Mouse (Mus musculus): ENCODE results near the gene Bcl2l11. TPM values are rescaled to one million over a fixed set of nuclear protein-coding genes. Genes with fewer than 3 reads are reported as not detected.

The Bcl2l11 gene
- polyA plus RNA-seq, 1 experiment, result 7.8 TPM

DNA sequence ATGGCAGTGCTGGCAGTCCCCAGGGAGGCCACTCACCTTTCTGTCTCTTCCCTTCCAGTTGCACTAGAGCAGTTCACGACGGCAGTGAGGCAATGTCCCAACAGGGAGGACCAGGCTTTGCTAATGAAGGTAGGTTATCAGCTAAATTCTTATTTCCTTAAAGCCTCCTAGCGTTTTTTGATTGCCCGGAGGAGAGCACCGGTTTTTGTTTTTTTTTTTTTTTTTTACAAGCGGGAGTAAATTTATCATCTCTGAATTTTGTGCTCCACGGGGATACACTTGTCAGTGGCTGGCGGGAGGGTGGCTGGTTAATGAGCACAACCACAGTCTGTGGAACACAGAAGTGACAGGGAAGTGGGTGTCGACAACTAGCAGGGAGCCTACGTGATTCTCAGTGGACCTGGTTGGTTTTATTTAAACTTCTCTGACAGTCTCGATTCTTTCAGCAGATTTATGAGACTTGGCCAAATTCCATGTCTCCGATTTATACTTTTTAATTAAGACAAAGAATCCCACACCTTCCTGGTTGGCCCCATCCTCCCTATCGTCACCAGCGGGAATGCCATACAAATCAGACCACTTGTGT, 39.4 kb upstream of the Bcl2l11 start:
- Histone ChIP-seq H3K27me3 (replicated peaks; ENCODE audit: control insufficient read depth, insufficient read depth, low read length) (no peaks in the 10 kb centered on the region), H3K36me3 (ENCODE audit: control insufficient read depth, insufficient read depth, low read length) (no peaks in the 10 kb centered on the region), H3K4me3 (ENCODE audit: insufficient read depth, low read depth, low read length) (no peak overlapping the region), H3K27ac (ENCODE audit: insufficient read depth, low read depth, low read length) (no peak overlapping the region), H3K4me1 (ENCODE audit: control insufficient read depth, insufficient read depth, low read length) (peaks cover 2% of the 10 kb centered on the region; the same call in 1 of the 2 replicates)
- DNase-seq, result no peak
- TF ChIP-seq POLR2A (IDR thresholded peaks at IDR 0.05; ENCODE audit: low read depth, low read length), result no peak
- no peak for TF ChIP-seq CTCF (conservative IDR thresholded peaks at IDR 0.05; ENCODE audit: insufficient read depth, insufficient read length, low read depth, low read length)
- WGBS, result 44% methylated on average over 14 of the region's 14 CpGs

DNA sequence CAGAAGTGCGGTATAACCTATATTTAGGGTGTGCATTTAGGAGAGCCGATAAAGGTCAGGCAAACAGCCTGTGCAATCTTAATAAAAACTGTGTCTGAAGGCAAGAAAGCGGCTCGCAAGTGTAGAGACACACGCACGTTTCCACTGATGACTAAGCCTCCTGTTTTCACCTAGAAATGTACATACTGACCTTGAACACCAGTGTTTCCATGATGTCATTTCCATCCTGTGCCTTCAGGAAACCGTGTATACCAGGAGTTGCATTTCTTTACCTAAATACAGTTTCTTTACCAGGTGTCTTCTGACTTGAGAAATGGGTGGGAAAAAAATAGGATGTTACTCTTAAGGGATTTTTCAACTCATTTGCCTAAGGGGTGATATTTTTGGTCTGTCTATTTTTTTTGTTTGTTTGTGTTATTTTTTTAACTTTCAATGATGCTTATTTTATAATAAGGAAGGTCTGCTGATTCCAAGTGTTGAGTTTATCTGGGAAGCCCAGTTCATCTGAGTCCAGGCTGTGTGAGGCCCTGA, 38.8 kb upstream of the Bcl2l11 start:
- TF ChIP-seq POLR2A (IDR thresholded peaks at IDR 0.05; ENCODE audit: low read depth, low read length) (no peak), CTCF (conservative IDR thresholded peaks at IDR 0.05; ENCODE audit: insufficient read depth, insufficient read length, low read depth, low read length) (no peak)
- 69% methylated on average over 7 of the region's 7 CpGs for WGBS
- H3K27ac ChIP-seq (ENCODE audit: insufficient read depth, low read depth, low read length), result no peak overlapping the region

DNA sequence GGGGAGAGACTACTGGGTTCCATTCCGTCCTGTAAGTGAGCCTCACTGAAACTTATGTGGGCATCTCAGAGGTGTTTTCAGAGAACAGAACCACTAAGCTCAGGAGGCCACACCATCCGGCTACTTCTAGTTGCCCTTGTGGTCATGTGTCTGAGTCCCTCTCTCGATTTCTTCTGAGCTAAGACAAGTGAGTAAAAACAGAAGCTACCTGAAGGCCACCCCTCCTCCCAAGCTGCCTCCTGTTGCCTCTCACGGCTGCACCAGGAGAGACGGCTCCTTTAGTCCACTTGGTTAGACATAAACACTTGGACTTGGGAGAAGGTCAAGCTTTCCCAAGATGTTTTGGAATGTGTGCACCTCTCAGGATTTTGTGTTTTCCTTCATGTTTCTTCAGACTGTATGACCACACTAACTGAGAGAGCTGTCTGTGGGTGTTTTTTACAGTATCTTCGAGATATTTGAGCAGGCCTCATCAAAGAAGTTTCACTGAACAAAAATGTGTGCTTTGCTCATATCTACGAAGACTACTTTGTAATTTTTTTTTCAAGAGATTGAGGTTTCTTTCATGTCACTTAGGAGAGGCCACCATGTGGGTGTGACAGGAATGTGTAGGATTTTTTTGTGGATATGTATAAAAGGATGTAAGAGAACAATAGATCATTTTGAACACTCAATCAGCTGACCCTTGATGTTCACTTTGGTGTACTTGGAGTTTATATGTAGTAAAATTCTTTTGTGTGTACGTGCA, 37.9 kb upstream of the Bcl2l11 start:
- no peaks in the 10 kb centered on the region for H3K27me3 ChIP-seq (replicated peaks; ENCODE audit: control insufficient read depth, insufficient read depth, low read length)
- H3K27ac ChIP-seq (ENCODE audit: insufficient read depth, low read depth, low read length), result no peak overlapping the region
- no peaks in the 10 kb centered on the region for H3K36me3 ChIP-seq (ENCODE audit: control insufficient read depth, insufficient read depth, low read length)
- DNase-seq, result no peak
- no peak overlapping the region for H3K4me3 ChIP-seq (ENCODE audit: insufficient read depth, low read depth, low read length)
- TF ChIP-seq CTCF (conservative IDR thresholded peaks at IDR 0.05; ENCODE audit: insufficient read depth, insufficient read length, low read depth, low read length), result no peak
- TF ChIP-seq POLR2A (IDR thresholded peaks at IDR 0.05; ENCODE audit: low read depth, low read length), result no peak
- peaks cover 15% of the 10 kb centered on the region for H3K4me1 ChIP-seq (ENCODE audit: control insufficient read depth, insufficient read depth, low read length)
- WGBS, result 86% methylated on average over 8 of the region's 8 CpGs

More for the DNA sequence above, 38.8 kb upstream of the Bcl2l11 start:
- H3K27me3 ChIP-seq (replicated peaks; ENCODE audit: control insufficient read depth, insufficient read depth, low read length), result no peaks in the 10 kb centered on the region
- no peaks in the 10 kb centered on the region for H3K36me3 ChIP-seq (ENCODE audit: control insufficient read depth, insufficient read depth, low read length)
- no peak overlapping the region for H3K4me3 ChIP-seq (ENCODE audit: insufficient read depth, low read depth, low read length)
- DNase-seq, result no peak
- H3K4me1 ChIP-seq (ENCODE audit: control insufficient read depth, insufficient read depth, low read length), result peaks cover 8% of the 10 kb centered on the region

DNA sequence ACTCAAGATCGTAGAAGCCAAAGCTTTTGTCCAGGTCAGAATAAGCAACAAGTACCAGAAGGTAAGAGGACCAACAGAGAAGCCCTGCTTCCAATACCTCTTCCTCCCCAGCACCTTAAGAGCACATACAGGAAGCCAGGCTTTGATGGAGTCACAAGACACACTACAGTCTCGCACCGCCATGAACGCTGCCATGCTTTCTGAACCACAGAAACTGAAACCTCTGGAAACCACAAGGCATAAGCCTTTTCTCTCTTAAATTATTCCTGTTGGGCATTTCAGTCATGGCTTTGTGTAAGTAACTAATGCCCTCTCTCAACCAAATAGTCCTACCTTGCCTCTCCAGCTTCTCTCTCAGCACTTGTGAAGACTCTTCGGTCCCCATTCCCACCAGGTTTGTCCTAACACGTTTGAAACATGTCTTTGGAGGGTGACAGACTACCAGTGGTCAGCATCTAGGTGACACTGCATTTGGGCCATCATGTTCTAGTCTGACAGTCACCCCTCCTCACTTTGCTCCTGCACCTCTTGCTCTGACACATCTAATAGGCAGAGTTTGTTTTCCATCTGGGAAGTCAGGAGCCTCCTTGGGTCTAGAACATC, 35.5 kb upstream of the Bcl2l11 start:
- Histone ChIP-seq H3K4me1 (ENCODE audit: control insufficient read depth, insufficient read depth, low read length) (peaks cover 23% of the 10 kb centered on the region), H3K36me3 (ENCODE audit: control insufficient read depth, insufficient read depth, low read length) (no peaks in the 10 kb centered on the region), H3K4me3 (ENCODE audit: insufficient read depth, low read depth, low read length) (no peak overlapping the region), H3K27ac (ENCODE audit: insufficient read depth, low read depth, low read length) (no peak overlapping the region), H3K27me3 (replicated peaks; ENCODE audit: control insufficient read depth, insufficient read depth, low read length) (no peaks in the 10 kb centered on the region)
- WGBS, result 88% methylated on average over 6 of the region's 6 CpGs
- TF ChIP-seq CTCF (conservative IDR thresholded peaks at IDR 0.05; ENCODE audit: insufficient read depth, insufficient read length, low read depth, low read length) (no peak), POLR2A (IDR thresholded peaks at IDR 0.05; ENCODE audit: low read depth, low read length) (no peak)
- no peak for DNase-seq

DNA sequence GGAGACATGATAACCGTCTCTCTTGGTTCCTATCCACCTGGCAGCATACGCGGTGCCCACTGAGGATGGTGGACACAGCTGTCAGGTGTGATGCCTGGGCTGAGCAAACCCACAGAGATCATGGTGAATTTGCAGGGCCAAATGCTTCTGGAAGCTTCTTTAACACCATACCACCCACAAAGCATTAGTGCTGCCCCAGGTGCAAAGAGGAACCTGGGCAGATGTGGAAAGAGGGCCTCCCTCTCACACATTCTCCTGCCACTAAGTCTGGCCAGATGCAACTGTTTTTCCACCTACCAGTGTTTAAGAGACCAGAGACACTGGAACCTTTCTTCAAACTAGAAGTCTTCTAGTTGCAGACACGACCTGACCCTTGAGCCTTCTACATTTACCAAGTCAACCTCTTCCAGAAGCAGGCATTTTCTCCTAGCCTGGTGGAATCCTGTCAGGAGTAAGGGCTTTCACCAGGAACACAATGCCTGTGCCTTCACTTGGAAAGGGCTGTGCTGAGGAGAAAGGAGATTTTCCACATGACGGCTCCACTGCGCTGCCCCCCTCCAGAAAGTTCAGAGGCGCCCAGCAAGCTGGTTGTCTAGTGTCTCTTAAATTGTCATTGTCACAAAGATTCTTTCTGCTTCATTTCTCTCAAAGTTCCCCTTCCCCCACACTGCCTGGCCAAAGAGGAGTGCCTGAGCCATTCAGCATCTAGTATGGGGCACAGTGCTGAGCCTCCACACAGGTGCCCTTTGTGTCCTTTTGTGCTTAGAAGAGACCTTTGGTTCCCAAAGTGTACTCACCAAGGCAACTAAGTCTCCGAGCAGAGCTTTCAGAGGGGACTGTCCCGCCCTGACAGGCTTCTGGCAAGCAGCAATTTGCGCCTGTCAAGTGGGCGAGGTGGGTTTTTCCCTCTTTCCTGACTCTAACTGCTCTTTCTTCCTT, 34.1 kb upstream of the Bcl2l11 start:
- Histone ChIP-seq H3K27ac (ENCODE audit: insufficient read depth, low read depth, low read length) (peak overlapping the region; percentile 37; the same call in 1 of the 2 replicates), H3K4me3 (ENCODE audit: insufficient read depth, low read depth, low read length) (no peak overlapping the region), H3K36me3 (ENCODE audit: control insufficient read depth, insufficient read depth, low read length) (no peaks in the 10 kb centered on the region), H3K4me1 (ENCODE audit: control insufficient read depth, insufficient read depth, low read length) (peaks cover 23% of the 10 kb centered on the region), H3K27me3 (replicated peaks; ENCODE audit: control insufficient read depth, insufficient read depth, low read length) (no peaks in the 10 kb centered on the region)
- DNase-seq, result peak; percentile 68
- WGBS, result 72% methylated on average over 11 of the region's 11 CpGs
- TF ChIP-seq POLR2A (IDR thresholded peaks at IDR 0.05; ENCODE audit: low read depth, low read length), result no peak

DNA sequence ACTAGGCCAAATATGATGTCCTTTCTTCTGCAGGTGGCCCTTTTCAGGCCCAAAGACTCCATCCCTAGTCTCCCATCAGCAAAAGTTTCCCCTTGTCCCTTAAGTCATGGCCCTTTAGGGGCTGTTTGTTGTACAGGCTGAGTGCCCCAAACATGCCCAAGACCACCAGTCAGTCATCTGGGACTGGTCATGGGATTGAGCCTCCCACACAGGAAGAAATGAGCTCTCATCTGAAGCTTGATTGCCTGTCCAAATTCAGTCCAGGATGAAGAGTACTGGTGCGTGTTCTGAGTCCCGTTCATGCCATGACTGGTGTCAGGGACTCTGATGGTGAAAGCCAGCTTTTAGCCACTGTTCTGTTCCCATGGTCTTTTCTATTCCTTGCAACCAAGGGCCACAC, 33.4 kb upstream of the Bcl2l11 start:
- Histone ChIP-seq H3K4me1 (ENCODE audit: control insufficient read depth, insufficient read depth, low read length) (peaks cover 23% of the 10 kb centered on the region), H3K36me3 (ENCODE audit: control insufficient read depth, insufficient read depth, low read length) (no peaks in the 10 kb centered on the region), H3K4me3 (ENCODE audit: insufficient read depth, low read depth, low read length) (no peak overlapping the region), H3K27ac (ENCODE audit: insufficient read depth, low read depth, low read length) (peak overlapping the region; percentile 37; the same call in 1 of the 2 replicates), H3K27me3 (replicated peaks; ENCODE audit: control insufficient read depth, insufficient read depth, low read length) (no peaks in the 10 kb centered on the region)
- peak; percentile 19 for DNase-seq
- TF ChIP-seq POLR2A (IDR thresholded peaks at IDR 0.05; ENCODE audit: low read depth, low read length) (no peak), CTCF (conservative IDR thresholded peaks at IDR 0.05; ENCODE audit: insufficient read depth, insufficient read length, low read depth, low read length) (no peak)
- 74% methylated on average over 2 of the region's 2 CpGs for WGBS

Data from kidney, adult 2 months (tissue).